Mouse (Mus musculus): Measurements from ENCODE around the gene Gnl3l.

- TF ChIP-seq CTCF (IDR thresholded peaks at IDR 0.05; ENCODE audit: borderline replicate concordance, extremely low read depth, insufficient read depth, insufficient read length) (no peak), POLR2A (IDR thresholded peaks at IDR 0.05; ENCODE audit: borderline replicate concordance, extremely low read depth, insufficient read depth, insufficient read length, poor library complexity, severe bottlenecking) (no peak)
Observed at GRCm38 (mm10) chrX:151018798-151019197, 1.7 kb upstream of the Gnl3l start.

All from brain, embryonic 14.5 days (tissue).